Mouse (Mus musculus): ENCODE results near the gene Rab6a.

DNA sequence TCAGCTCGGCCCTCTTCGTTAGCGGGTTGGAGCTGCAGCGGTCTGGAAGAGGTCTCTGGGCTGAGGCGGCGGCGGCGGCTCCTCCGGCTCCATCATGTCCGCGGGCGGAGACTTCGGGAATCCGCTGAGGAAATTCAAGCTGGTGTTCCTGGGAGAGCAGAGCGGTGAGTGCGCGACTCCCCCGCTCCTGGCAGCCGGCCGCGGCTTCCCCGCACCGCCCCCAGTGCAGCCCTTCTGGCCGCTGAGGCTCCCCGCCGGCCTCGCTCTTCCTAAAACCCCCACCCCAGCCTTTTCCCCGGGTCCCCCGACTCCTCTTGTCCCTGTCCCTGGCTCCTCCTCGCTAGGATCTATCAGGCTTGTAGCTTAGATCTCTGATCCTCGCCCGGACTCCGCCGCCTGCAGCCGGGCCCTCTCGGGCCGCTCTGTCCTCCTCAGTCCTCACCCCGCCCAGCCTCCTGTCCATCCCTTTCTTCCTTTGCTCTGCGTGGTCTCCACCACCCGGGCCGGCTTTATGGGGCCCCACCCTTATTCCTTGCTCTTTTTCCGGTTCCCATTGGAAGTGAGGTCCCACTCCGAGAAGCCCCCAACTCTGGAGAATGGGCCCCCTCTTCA lies 1.0 kb downstream of the Rab6a start, which contains the start of gene Mrpl48:
- TF ChIP-seq EP300 (IDR thresholded peaks at IDR 0.05; ENCODE audit: low read depth) = no peak
- TF ChIP-seq CTCF (IDR thresholded peaks at IDR 0.05; ENCODE audit: low read depth) = no peak
